Mouse (Mus musculus) stomach, postnatal 0 days (tissue): ENCODE results near the gene Etv5. TPM values are rescaled to one million over a fixed set of nuclear protein-coding genes. Genes with fewer than 3 reads are reported as not detected.

Experiments used
- ATAC-seq: fragments of 200-750 bp; cut with Nextera tagmentation; 2 replicates; pipeline ENCODE4 v1.8.0; 2017; ENCODE audit not compliant: low FRiP score, low TSS enrichment
- DNase-seq: peaks from one replicate; pipeline ENCODE4 v3.0.0-alpha.2; 2016; ENCODE audit warnings: low spot score
- H3K27ac ChIP-seq: fragments of 300-500 bp; sonication (generic); replicated peaks from 2 replicates; pipeline ENCODE4 v1.5.1; 2014; ENCODE audit warnings: mild to moderate bottlenecking, control low read depth
- H3K27me3 ChIP-seq: fragments of 300-500 bp; sonication (generic); 2 replicates; pipeline ENCODE4 v1.6.1; 2014; ENCODE audit warnings: low read length; ENCODE audit not compliant: control insufficient read depth, insufficient read depth
- H3K36me3 ChIP-seq: fragments of 300-500 bp; sonication (generic); 2 replicates; pipeline ENCODE4 v1.6.1; 2014; ENCODE audit warnings: low read length, mixed read lengths; ENCODE audit not compliant: control insufficient read depth, insufficient read depth
- H3K4me1 ChIP-seq: fragments of 300-500 bp; sonication (generic); replicated peaks from 2 replicates; pipeline ENCODE4 v1.6.1; 2014; ENCODE audit warnings: antibody characterized with exemption; ENCODE audit not compliant: control insufficient read depth, insufficient read depth
- H3K4me2 ChIP-seq: fragments of 300-500 bp; sonication (generic); replicated peaks from 2 replicates; pipeline ENCODE4 v1.6.1; 2014; ENCODE audit warnings: low read depth, mild to moderate bottlenecking, control low read depth, moderate library complexity
- H3K4me3 ChIP-seq: fragments of 300-500 bp; sonication (generic); 2 replicates; pipeline ENCODE4 v1.5.1; 2014; ENCODE audit warnings: low read depth, low read length, control low read depth
- H3K9ac ChIP-seq: fragments of 300-500 bp; sonication (generic); 2 replicates; pipeline ENCODE4 v1.6.1; 2014; ENCODE audit warnings: mild to moderate bottlenecking, low read length, control low read depth, mixed read lengths
- H3K9me3 ChIP-seq: fragments of 300-500 bp; sonication (generic); 2 replicates; pipeline ENCODE4 v1.6.1; 2016; ENCODE audit warnings: low read length; ENCODE audit not compliant: control insufficient read depth
- CTCF ChIP-seq: IDR thresholded peaks from 2 replicates; pipeline ENCODE4 v1.5.1; 2016; ENCODE audit warnings: antibody characterized with exemption, low read depth, mild to moderate bottlenecking, moderate library complexity
- EP300 ChIP-seq: optimal IDR thresholded peaks from 2 replicates; pipeline ENCODE3; 2016; ENCODE audit warnings: antibody characterized with exemption
- WGBS: fragments of 180-500 bp; shearing (Covaris S2); extraction: QIAGEN DNeasy Blood & Tissue Kit; methylation state at CpG from one replicate; pipeline ENCODE4 v1.1.7; 2014; 5-methylcytosine and 5-hydroxymethylcytosine counted together
- polyA plus RNA-seq: library from polyadenylated mRNA; unstranded; fragments of >200 nt; fragmentation: Nextera tagmentation; extraction: Ambion mirVana; gene quantifications from 2 replicates; pipeline ENCODE4 v1.2.1, GENCODE M21; 2015

Etv5 gene
- polyA plus RNA-seq, 1 experiment from 2014 or later = 6.0 TPM

DNA sequence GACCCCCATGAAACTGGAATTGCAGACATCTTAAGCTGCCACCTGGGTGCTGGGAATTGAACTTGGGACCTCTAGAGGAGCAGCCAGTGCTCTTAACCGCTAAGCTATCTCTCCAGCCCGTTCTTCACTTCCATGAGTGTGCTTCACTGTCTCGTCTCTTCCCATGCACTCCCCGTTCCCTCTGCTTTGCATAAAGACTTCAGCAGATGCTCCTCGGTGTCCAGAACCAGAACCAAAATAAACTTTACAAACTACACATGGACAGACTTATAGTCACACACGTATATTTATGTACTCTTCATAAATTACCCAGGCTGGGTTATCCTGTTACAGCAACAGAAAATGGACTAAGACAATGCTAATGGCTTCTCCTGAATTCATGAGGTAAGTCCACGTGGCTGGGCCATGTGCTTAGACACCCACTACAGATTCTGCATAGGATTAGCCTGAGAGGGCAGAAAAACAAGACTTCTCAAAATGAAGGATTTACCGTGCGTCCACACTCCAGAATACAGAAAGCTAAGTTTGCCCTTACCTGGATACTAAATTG is 25.2 kb downstream of the Etv5 start:
- TF ChIP-seq EP300 (no peak), CTCF (no peak)
- Histone ChIP-seq H3K4me1 (no peaks in the 10 kb centered on the region), H3K27ac (no peak overlapping the region), H3K4me2 (no peak overlapping the region), H3K27me3 (no peaks in the 10 kb centered on the region), H3K4me3 (no peak overlapping the region), H3K9ac (no peak overlapping the region), H3K36me3 (no peaks in the 10 kb centered on the region), H3K9me3 (no peaks in the 10 kb centered on the region)
- ATAC-seq (no peak), DNase-seq (no peak)
- 92% methylated on average over 9 of the region's 9 CpGs for WGBS

DNA sequence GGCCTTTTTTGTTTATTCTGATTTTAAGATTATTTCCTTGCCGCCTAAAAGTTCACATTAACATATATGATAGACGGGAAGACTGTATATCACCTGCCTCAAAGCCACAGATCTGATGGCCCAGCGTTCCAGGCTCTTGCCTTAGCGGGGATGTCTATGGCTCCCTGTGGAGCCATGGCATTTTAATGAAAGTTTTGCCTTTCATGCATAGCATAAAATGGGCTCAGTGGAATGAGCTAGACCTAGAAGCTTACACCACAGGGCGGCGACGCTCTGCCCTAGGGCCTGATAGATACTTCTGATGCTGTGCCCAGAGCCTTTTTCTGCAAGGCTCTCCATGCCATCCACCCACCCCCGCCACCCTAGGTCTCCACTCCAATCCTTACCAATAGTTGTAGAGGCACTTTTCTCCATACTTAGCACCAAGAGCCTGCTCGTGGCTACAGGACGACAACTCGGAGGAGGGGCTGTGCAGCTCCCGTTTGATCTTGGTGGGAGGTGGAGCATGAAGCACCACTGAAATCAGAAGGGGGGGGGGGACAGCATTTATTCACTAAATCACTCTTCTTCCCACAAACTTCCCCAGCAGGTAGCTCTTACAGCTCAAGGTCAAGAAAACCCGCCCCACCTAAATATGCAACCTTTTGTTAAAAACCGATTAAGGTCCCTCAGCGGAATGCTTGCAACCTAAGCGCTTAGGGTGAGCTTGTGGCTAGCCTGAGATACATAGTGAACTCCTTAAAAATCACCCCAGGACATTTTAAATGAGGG is 26.9 kb downstream of the Etv5 start:
- H3K4me2 ChIP-seq = no peak overlapping the region
- no peak overlapping the region for H3K4me3 ChIP-seq
- H3K36me3 ChIP-seq = no peaks in the 10 kb centered on the region
- H3K9me3 ChIP-seq = no peaks in the 10 kb centered on the region
- no peak overlapping the region for H3K9ac ChIP-seq
- ATAC-seq (no peak), DNase-seq (no peak)
- WGBS = 68% methylated on average over 16 of the region's 16 CpGs
- no peak for TF ChIP-seq CTCF
- no peak for TF ChIP-seq EP300
- H3K27ac ChIP-seq = no peak overlapping the region
- no peaks in the 10 kb centered on the region for H3K27me3 ChIP-seq
- no peaks in the 10 kb centered on the region for H3K4me1 ChIP-seq

DNA sequence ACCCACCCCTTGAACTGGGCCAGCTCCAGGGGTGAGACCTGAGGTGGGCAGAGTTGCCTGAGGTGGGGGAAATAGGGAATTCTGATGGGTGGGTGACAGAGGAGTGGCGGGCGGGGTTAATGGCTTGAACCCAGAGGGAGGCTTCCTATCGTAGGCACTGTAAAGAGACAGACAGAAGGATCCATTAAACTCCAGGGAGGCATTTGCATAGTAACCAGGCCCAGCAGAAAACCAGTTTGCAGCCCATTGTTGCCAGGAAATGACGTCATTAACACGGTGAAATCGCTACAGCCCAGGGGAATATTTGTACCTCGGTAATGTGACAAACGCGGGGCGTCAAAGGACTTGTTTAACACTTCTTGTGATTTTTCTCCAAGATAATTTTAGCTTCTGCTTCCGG is 27.8 kb downstream of the Etv5 start:
- no peaks in the 10 kb centered on the region for H3K9me3 ChIP-seq
- H3K27me3 ChIP-seq = no peaks in the 10 kb centered on the region
- H3K4me2 ChIP-seq = no peak overlapping the region
- H3K27ac ChIP-seq = no peak overlapping the region
- no peaks in the 10 kb centered on the region for H3K36me3 ChIP-seq
- no peak overlapping the region for H3K9ac ChIP-seq
- 54% methylated on average over 11 of the region's 11 CpGs for WGBS
- no peak for TF ChIP-seq EP300
- no peak for TF ChIP-seq CTCF
- H3K4me3 ChIP-seq = no peak overlapping the region
- ATAC-seq (no peak), DNase-seq (no peak)
- no peaks in the 10 kb centered on the region for H3K4me1 ChIP-seq

DNA sequence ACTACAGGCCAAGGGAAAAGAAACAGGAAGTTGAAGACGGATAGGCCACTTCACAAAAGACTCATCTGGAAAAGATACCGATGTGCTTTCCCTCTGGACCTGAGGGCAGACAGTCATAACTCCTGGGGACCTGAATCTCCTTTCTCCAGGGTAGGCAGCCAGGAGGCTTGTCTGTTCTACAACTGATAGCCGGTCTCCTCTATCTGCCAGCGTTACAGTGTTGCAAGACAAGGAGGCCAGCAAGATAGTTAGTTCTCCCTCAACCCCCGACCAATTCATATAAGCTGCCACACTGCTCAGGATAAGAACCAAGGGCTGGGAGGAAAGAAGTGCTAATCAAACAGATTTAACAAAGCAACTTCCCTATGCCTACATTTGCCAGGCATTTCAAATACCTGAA is 29.5 kb downstream of the Etv5 start:
- Histone ChIP-seq H3K4me1 (peaks cover 5% of the 10 kb centered on the region; the same call in 1 of the 2 replicates), H3K27me3 (no peaks in the 10 kb centered on the region), H3K36me3 (no peaks in the 10 kb centered on the region), H3K9me3 (no peaks in the 10 kb centered on the region), H3K4me2 (no peak overlapping the region), H3K27ac (no peak overlapping the region), H3K4me3 (no peak overlapping the region), H3K9ac (no peak overlapping the region)
- TF ChIP-seq EP300 (no peak), CTCF (no peak)
- no peak for DNase-seq
- ATAC-seq = no peak
- WGBS = 72% methylated on average over 5 of the region's 5 CpGs

DNA sequence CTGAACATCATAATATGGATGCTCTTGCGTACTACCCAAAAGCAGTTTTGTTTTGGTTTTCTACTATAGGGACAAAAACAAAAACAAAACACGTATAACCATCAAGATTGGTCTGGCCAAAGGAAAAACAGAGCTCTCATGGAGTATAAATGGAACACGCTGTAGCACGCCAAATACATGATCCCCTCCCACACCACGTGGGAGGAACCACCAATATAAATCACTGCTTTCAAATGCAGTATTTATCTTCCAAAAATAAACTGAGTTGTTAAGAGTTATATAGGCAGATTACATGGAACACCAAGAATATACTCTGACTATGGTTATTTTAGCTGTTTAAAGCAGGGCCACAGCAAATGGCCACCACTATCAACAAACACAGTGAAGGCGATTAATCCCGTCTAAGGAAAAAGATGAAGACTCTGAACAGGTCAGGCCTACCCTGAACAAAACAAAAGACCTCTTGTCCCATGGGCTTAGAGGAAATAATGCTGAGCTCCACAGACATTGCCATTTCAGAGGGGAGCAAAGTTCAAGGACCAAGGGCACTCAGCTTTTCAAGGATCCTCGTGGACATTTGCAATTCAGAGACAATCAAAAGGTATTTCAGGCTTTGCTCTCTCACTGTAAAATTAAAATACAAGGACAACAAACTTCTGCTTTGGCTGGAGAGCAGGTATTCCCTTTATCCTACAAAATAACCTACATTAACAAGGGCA is 30.7 kb downstream of the Etv5 start:
- H3K4me3 ChIP-seq = no peak overlapping the region
- H3K27me3 ChIP-seq = no peaks in the 10 kb centered on the region
- DNase-seq (no peak), ATAC-seq (no peak)
- no peak overlapping the region for H3K9ac ChIP-seq
- H3K27ac ChIP-seq = no peak overlapping the region
- WGBS = 62% methylated on average over 8 of the region's 8 CpGs
- H3K4me2 ChIP-seq = no peak overlapping the region
- H3K9me3 ChIP-seq = no peaks in the 10 kb centered on the region
- TF ChIP-seq CTCF (no peak), EP300 (no peak)
- no peaks in the 10 kb centered on the region for H3K36me3 ChIP-seq
- H3K4me1 ChIP-seq = peaks cover 7% of the 10 kb centered on the region; the same call in 1 of the 2 replicates

DNA sequence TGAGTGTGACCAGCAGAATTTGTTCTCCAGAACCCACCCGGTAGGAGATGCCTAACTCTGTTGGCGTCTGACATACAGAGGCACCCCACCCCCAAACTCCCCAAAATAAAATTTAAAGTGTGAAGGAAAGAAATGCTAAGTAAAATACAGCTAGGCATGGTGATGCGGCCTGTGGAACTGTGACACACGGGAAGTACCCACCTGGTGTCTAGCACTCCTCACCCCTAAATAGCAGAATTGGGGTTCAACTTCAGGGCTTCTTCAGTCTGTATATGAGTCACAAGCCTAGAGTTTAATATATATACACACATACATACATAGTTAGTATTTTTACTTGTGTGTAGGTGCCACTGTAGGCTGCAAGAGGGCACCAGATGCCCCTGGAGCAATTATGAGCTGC is 32.8 kb downstream of the Etv5 start:
- Histone ChIP-seq H3K27me3 (no peaks in the 10 kb centered on the region), H3K4me2 (no peak overlapping the region), H3K9ac (no peak overlapping the region), H3K9me3 (no peaks in the 10 kb centered on the region), H3K36me3 (no peaks in the 10 kb centered on the region), H3K4me1 (peaks cover 7% of the 10 kb centered on the region; the same call in 1 of the 2 replicates), H3K4me3 (no peak overlapping the region), H3K27ac (no peak overlapping the region)
- ATAC-seq (no peak), DNase-seq (no peak)
- 94% methylated on average over 4 of the region's 4 CpGs for WGBS
- TF ChIP-seq CTCF (no peak), EP300 (no peak)
